Mouse (Mus musculus) lung, embryonic 16.5 days (tissue): ENCODE measurements at regions not wholly inside any gene's neighbourhood (a gene's known extent, or its start where the extent isn't known, plus 50 kb on each side); places are given as distances from the start of the nearest gene placed in this dataset.

Experiments
- ATAC-seq: fragments of 200-750 bp; cut with Nextera tagmentation; 2 replicates; pipeline ENCODE4 v1.8.0; 2017; ENCODE audit warnings: low read depth, mild to moderate bottlenecking, moderate library complexity
- H3K27ac ChIP-seq: fragments of 300-500 bp; sonication (generic); 2 replicates; pipeline ENCODE4 v1.5.1; 2014; ENCODE audit warnings: mild to moderate bottlenecking, control low read depth, low read length
- H3K27me3 ChIP-seq: fragments of 300-500 bp; sonication (generic); 2 replicates; pipeline ENCODE4 v1.6.1; 2014; ENCODE audit warnings: low read depth, low read length, mixed read lengths; ENCODE audit not compliant: control insufficient read depth, insufficient read depth
- H3K36me3 ChIP-seq: fragments of 300-500 bp; sonication (generic); 2 replicates; pipeline ENCODE4 v1.6.1; 2014; ENCODE audit warnings: low read length; ENCODE audit not compliant: control insufficient read depth, insufficient read depth
- H3K4me1 ChIP-seq: fragments of 300-500 bp; sonication (generic); replicated peaks from 2 replicates; pipeline ENCODE4 v1.6.1; 2014; ENCODE audit warnings: low read length, mixed read lengths; ENCODE audit not compliant: control insufficient read depth, insufficient read depth
- H3K4me2 ChIP-seq: fragments of 300-500 bp; sonication (generic); 2 replicates; pipeline ENCODE4 v1.6.1; 2014; ENCODE audit warnings: low read depth, low read length, control low read depth
- H3K4me3 ChIP-seq: fragments of 300-500 bp; sonication (generic); 2 replicates; pipeline ENCODE4 v1.5.1; 2014; ENCODE audit warnings: mild to moderate bottlenecking, low read length, control low read depth
- H3K9ac ChIP-seq: fragments of 300-500 bp; sonication (generic); 2 replicates; pipeline ENCODE4 v1.6.1; 2014; ENCODE audit warnings: low read length, control low read depth
- H3K9me3 ChIP-seq: fragments of 300-500 bp; sonication (generic); 2 replicates; pipeline ENCODE4 v1.6.1; 2016; ENCODE audit warnings: low read length; ENCODE audit not compliant: control insufficient read depth
- WGBS: fragments of 180-500 bp; shearing (Covaris S2); extraction: QIAGEN DNeasy Blood & Tissue Kit; methylation state at CpG from one replicate; pipeline ENCODE4 v1.1.7; 2014; 5-methylcytosine and 5-hydroxymethylcytosine counted together

DNA sequence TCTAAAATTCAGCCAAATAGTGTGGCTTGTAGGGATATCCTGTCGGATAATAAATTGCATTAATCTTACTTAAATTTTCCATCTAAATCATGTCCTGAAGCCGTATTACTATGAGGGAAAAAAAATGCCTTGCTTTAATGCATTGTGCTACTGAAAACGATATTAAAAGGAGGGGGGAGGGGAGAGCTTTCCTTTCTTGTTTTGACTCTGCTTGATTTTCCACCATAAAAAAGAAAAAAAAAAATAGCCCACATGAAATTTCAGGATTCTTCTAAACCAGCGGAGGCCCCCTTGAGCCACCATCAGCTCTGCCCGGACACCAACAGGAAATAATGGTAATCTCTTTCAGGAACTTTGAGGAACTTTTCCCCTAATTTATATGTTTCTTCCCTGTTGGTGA, 198.5 kb downstream of the Hlx start:
- no peak overlapping the region for H3K4me3 ChIP-seq
- H3K9me3 ChIP-seq: no peaks in the 10 kb centered on the region
- no peak overlapping the region for H3K9ac ChIP-seq
- H3K36me3 ChIP-seq: no peaks in the 10 kb centered on the region
- H3K27ac ChIP-seq: no peak overlapping the region
- H3K4me2 ChIP-seq: no peak overlapping the region
- 40% methylated on average over 5 of the region's 5 CpGs for WGBS
- no peaks in the 10 kb centered on the region for H3K27me3 ChIP-seq
- no peak for ATAC-seq
- peaks cover 2% of the 10 kb centered on the region; the same call in 1 of the 2 replicates for H3K4me1 ChIP-seq

DNA sequence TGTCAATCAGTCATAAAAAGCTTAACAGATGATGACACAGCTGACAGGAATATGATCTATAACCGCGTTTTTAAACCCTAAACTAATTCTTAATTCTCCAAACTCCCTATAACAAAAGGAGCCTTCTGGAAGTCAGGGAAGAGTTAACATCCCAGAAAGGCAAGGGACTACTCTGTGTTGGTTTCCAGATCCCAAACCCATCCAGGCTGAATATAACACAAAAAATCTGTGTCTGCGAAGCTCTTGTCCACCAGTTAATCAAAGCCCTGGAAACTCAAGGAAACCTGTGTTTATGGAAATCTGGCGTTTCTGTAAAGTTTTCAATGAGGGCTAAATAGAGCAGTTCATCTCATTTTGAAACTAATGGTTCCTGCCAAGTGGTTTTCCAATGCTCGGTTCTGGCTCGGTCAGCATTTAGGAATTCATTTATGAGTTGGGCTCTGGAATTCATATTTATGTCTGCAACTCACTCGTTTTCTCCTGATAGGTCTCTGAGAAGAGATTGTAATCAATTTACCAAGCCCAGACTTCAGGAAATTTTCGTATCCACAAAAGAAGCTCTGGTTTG, 199.8 kb downstream of the Hlx start:
- no peaks in the 10 kb centered on the region for H3K9me3 ChIP-seq
- peak overlapping the region; percentile 64 for H3K27ac ChIP-seq
- H3K27me3 ChIP-seq: no peaks in the 10 kb centered on the region
- H3K36me3 ChIP-seq: no peaks in the 10 kb centered on the region
- H3K4me3 ChIP-seq: no peak overlapping the region
- no peak overlapping the region for H3K9ac ChIP-seq
- 58% methylated on average over 8 of the region's 8 CpGs for WGBS
- no peak overlapping the region for H3K4me2 ChIP-seq
- no peak for ATAC-seq
- H3K4me1 ChIP-seq: peaks cover 2% of the 10 kb centered on the region; the same call in 1 of the 2 replicates

DNA sequence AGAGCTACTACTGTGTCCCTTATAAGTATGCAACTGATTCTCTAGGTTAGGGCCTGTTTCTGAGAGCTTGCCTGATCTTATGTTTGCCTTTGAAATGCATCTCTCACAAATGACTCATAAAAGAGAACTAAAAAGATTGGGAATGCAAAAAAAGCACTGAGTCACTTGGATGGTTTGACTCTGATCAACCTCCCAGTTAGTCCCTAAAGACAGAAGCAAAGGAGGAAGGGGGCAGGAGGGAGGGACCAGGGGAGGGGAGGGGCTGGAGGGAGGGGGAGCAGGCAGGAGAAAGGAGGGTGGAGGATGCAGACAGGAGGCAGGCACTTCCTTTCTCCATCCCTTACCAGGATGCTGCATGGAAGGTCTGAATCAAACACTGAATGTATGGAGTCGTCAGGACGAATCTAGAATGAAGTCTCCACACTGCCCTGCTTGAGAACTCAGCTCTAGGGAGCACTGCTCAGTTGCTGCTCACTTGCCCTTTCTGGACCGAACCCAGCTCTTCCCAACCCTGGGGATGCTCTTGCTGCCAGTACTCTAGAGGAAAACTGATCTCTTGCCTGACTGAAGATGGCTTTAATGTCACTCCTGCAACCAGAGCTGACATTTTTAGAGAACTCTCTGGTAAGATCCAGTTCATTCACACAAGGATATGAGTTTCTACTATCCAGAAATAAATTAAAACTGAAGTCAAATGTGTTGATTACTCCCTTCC, 201.7 kb downstream of the Hlx start:
- Histone ChIP-seq H3K4me1 (peaks cover 2% of the 10 kb centered on the region; the same call in 1 of the 2 replicates), H3K27ac (no peak overlapping the region), H3K4me3 (no peak overlapping the region), H3K36me3 (no peaks in the 10 kb centered on the region), H3K27me3 (no peaks in the 10 kb centered on the region), H3K4me2 (no peak overlapping the region), H3K9ac (no peak overlapping the region), H3K9me3 (no peaks in the 10 kb centered on the region)
- WGBS: 56% methylated on average over 3 of the region's 3 CpGs
- no peak for ATAC-seq

DNA sequence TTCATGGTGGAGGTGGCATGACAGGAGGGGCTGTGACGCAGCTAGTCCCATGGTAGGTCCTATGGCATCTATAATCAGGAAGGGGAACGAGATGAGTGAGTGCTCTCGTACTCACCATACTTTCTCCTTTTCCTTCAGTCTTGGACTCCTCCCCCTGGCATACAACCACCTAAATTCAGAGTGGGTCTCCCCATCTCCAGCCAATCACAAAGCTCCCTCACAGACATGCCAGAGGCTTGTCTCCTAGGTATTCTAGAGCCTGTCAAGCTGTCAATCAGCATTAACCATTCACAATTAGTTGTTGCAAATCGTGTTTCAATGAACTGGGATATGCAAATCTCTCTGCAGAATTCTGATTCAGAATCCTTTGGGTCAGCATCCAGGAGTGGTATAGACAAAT, 206.7 kb downstream of the Hlx start:
- no peak for ATAC-seq
- no peaks in the 10 kb centered on the region for H3K27me3 ChIP-seq
- no peaks in the 10 kb centered on the region for H3K36me3 ChIP-seq
- WGBS: 88% methylated on average over 4 of the region's 4 CpGs
- H3K9me3 ChIP-seq: no peaks in the 10 kb centered on the region
- H3K4me1 ChIP-seq: no peaks in the 10 kb centered on the region
- no peak overlapping the region for H3K9ac ChIP-seq
- no peak overlapping the region for H3K4me2 ChIP-seq
- H3K27ac ChIP-seq: no peak overlapping the region
- no peak overlapping the region for H3K4me3 ChIP-seq

DNA sequence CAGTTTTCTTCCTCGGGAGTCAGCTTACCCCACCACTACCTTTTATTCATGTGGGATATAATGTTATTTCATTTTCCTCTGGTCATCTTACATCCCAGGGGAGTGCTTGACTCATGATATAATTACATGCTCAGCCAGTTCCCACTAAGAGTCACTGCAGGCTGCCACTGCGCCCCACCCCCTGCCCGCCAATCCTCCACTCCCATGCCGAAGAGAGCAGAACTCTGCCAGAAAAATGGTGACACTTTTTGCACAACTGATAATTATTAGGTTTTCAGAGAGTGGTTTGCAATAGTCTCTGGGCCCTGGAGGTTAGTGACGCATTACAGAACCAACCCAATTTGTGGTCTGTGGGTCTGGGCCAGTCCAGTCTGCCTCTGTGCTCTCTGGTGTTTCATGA, 212.9 kb downstream of the Hlx start:
- WGBS: 68% methylated on average over 5 of the region's 5 CpGs
- no peak for ATAC-seq
- no peaks in the 10 kb centered on the region for H3K36me3 ChIP-seq
- H3K4me1 ChIP-seq: no peaks in the 10 kb centered on the region
- no peaks in the 10 kb centered on the region for H3K9me3 ChIP-seq
- H3K27ac ChIP-seq: no peak overlapping the region
- H3K4me3 ChIP-seq: no peak overlapping the region
- H3K9ac ChIP-seq: no peak overlapping the region
- H3K4me2 ChIP-seq: no peak overlapping the region
- no peaks in the 10 kb centered on the region for H3K27me3 ChIP-seq

DNA sequence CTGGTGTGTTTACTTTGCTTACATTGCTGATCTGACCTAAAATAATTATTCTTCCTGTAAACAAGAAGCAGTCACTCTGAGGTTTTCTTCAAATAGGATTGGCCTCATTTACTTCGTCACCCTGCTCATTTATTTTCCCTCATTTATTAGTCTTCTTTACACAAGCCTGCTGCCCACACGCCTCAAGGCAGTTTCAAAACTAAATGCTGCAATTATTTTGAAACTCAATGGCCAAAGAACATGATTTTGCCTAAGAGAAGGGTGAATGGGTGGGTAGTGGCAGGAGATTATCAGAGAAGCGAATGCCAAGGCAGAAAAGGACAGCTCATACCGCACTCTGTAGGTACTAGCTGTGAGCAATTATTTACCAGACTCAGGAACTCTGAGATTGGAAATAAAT, 227.8 kb downstream of the Hlx start:
- Histone ChIP-seq H3K4me1 (peaks cover 12% of the 10 kb centered on the region), H3K27ac (peak overlapping the region; percentile 83), H3K36me3 (no peaks in the 10 kb centered on the region), H3K4me3 (no peak overlapping the region), H3K9ac (no peak overlapping the region), H3K4me2 (no peak overlapping the region), H3K9me3 (no peaks in the 10 kb centered on the region), H3K27me3 (no peaks in the 10 kb centered on the region)
- 78% methylated on average over 4 of the region's 4 CpGs for WGBS
- ATAC-seq: no peak

DNA sequence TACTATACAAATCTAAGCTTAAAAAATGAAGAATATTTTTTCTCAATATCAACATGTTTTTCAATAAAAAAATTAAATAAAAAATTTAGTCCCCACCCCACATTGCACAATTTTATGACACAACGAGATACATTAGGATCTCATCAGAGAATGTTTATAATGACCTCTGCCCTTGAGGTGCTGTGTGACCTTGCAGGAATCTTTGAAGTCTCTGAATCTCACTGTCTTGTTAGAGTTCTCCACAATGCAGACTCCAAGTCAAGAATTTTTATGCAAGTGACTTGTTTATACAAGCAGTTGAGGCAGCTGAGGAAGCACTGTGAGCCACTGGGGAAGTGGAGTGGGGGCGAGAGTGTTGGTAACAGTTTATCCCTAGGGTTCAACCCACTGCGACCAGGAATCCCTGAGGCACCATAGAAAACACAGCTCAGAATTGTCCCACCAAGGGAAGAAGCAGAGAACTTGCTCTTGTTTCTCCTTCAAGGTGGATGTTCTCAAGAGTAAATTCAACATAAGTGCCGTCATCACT, 228.5 kb downstream of the Hlx start:
- no peak overlapping the region for H3K9ac ChIP-seq
- peak; percentile 57 for ATAC-seq
- H3K9me3 ChIP-seq: no peaks in the 10 kb centered on the region
- H3K27ac ChIP-seq: peak overlapping the region; percentile 83
- H3K27me3 ChIP-seq: no peaks in the 10 kb centered on the region
- H3K36me3 ChIP-seq: no peaks in the 10 kb centered on the region
- H3K4me1 ChIP-seq: peaks cover 15% of the 10 kb centered on the region
- 48% methylated on average over 4 of the region's 4 CpGs for WGBS
- no peak overlapping the region for H3K4me2 ChIP-seq
- no peak overlapping the region for H3K4me3 ChIP-seq

DNA sequence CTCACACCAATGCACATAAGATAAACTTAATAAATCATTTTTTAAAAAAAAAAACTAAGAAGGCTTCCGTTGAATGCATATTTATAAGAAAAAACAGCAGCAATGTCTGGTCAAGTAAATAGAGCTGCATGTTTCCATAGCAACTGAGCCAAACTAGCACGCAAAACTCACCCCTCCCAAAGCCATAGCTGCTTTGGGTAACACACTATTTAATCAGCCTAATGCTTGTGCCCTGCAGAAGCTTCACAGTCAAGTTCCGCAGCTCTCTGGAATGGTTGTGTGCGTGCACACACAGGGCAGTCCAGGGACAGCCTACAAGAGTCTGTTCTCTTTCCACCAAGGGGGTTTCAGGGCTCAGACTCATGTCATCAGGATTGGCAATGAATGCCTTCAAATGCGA, 231.7 kb downstream of the Hlx start:
- Histone ChIP-seq H3K9me3 (peaks cover 5% of the 10 kb centered on the region; the same call in 1 of the 2 replicates), H3K27ac (peak overlapping the region; percentile 79), H3K36me3 (no peaks in the 10 kb centered on the region), H3K4me3 (no peak overlapping the region), H3K4me1 (peaks cover 15% of the 10 kb centered on the region), H3K4me2 (no peak overlapping the region), H3K9ac (no peak overlapping the region), H3K27me3 (no peaks in the 10 kb centered on the region)
- 53% methylated on average over 5 of the region's 5 CpGs for WGBS
- peak; percentile 55 for ATAC-seq

DNA sequence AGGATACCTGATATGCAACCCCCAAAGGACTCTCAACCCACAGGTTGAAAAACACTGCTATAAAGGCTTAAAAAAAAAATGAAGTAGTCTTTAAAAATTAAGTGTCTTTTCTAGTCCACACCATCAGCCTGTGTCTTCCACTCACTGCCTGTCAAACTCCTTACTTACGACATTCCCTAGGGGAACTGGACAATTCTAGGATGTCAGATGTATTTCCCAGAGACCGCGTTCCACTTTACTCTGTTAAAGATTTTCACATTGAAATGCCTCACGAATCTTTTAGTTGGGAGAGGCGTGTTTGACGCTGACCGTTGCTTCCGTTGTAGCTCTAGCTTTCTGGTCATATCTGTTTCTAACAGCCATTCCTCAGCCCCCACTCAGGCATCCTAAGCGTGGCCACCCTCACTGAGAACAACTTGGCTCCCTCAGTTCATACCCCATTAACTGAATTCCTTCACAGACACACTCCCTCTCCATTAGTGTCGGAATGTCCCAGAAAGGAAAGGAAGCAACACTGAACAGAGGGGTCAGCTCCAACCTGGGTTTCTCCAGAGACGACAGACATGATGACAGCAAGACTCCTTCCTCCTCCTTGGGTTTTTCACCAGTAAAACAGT, 233.4 kb downstream of the Hlx start:
- Histone ChIP-seq H3K4me3 (no peak overlapping the region), H3K27me3 (no peaks in the 10 kb centered on the region), H3K4me2 (no peak overlapping the region), H3K27ac (peak overlapping the region; percentile 84), H3K36me3 (no peaks in the 10 kb centered on the region), H3K9me3 (peaks cover 5% of the 10 kb centered on the region; the same call in 1 of the 2 replicates), H3K9ac (no peak overlapping the region), H3K4me1 (peaks cover 13% of the 10 kb centered on the region)
- WGBS: 36% methylated on average over 11 of the region's 11 CpGs
- peak; percentile 93 for ATAC-seq
